Comparison of ENCODE assay signal across 36 mouse cellular contexts in genomic region chr13:117163906-117164305, GRCm38 (mm10). TPM values are rescaled to one million over a fixed set of nuclear protein-coding genes. Genes with fewer than 3 reads are reported as not detected.
"Had no signal": no experiment of that assay in that cellular context is flagged by ENCODE, and none has a peak within 500 bp of the region (broad histone marks: within the 10 kb centered on the region; RNA-seq: fewer than 3 reads in every experiment).

No protein-coding gene starts in this region.

- H3K9ac ChIP-seq: heart, embryonic 12.5 days; heart, embryonic 13.5 days; heart, embryonic 15.5 days; hindbrain, embryonic 12.5 days; hindbrain, embryonic 13.5 days; hindbrain, embryonic 14.5 days; hindbrain, embryonic 15.5 days; intestine, embryonic 15.5 days had no signal

- DNase-seq: heart, adult 18-20 months; heart, adult 2 months; heart, postnatal 10 days; heart, postnatal 14 days; heart, postnatal 36 days; heart, postnatal 4 days; kidney, adult 18-20 months; kidney, adult 2 months; kidney, adult 9 months; kidney, postnatal 14 days; kidney, postnatal 36 days; kidney, postnatal 4 days; layer of hippocampus, adult 9-11 months; layer of hippocampus, postnatal 36 days had no signal

- ATAC-seq: hindbrain, embryonic 16.5 days; hindbrain, postnatal 0 days; inflammation-experienced regulatory T-cells, adult 6 months; intestine, embryonic 15.5 days; intestine, embryonic 16.5 days; intestine, postnatal 0 days had no signal

- H3K36me3 ChIP-seq: heart, embryonic 10.5 days; heart, embryonic 12.5 days; heart, embryonic 13.5 days; heart, embryonic 15.5 days; hindbrain, embryonic 10.5 days; hindbrain, embryonic 12.5 days; hindbrain, embryonic 13.5 days; hindbrain, embryonic 15.5 days; intestine, embryonic 15.5 days had no signal

- H3K4me2 ChIP-seq: heart, embryonic 11.5 days; heart, embryonic 12.5 days; heart, embryonic 13.5 days; heart, embryonic 15.5 days; hindbrain, embryonic 12.5 days; hindbrain, embryonic 13.5 days; hindbrain, embryonic 14.5 days; hindbrain, embryonic 15.5 days; intestine, embryonic 15.5 days had no signal

- H3K4me3 ChIP-seq: heart, adult 2 months; heart, embryonic 10.5 days; heart, embryonic 12.5 days; heart, embryonic 13.5 days; heart, embryonic 15.5 days; hindbrain, embryonic 10.5 days; hindbrain, embryonic 12.5 days; hindbrain, embryonic 13.5 days; hindbrain, embryonic 15.5 days; intestine, embryonic 15.5 days; layer of hippocampus, adult 2 months; left cerebral cortex, adult 2 months had no signal

- H3K27me3 ChIP-seq: heart, embryonic 12.5 days; heart, embryonic 13.5 days; heart, embryonic 15.5 days; hindbrain, embryonic 12.5 days; hindbrain, embryonic 13.5 days; hindbrain, embryonic 15.5 days; intestine, embryonic 15.5 days had no signal

- H3K27ac ChIP-seq: heart, adult 2 months; heart, embryonic 10.5 days; heart, embryonic 13.5 days; heart, embryonic 15.5 days; hindbrain, embryonic 10.5 days; hindbrain, embryonic 12.5 days; hindbrain, embryonic 13.5 days; hindbrain, embryonic 14.5 days; hindbrain, embryonic 15.5 days; hindbrain, postnatal 0 days; intestine, embryonic 15.5 days; layer of hippocampus, adult 2 months; left cerebral cortex, adult 2 months had no signal

- H3K4me1 ChIP-seq: heart, embryonic 10.5 days; heart, embryonic 12.5 days; heart, embryonic 13.5 days; heart, embryonic 15.5 days; hindbrain, embryonic 10.5 days; hindbrain, embryonic 12.5 days; hindbrain, embryonic 13.5 days; hindbrain, embryonic 15.5 days; intestine, embryonic 15.5 days had no signal

- H3K9me3 ChIP-seq: heart, embryonic 10.5 days; heart, embryonic 12.5 days; heart, embryonic 13.5 days; heart, embryonic 15.5 days; hindbrain, embryonic 10.5 days; hindbrain, embryonic 12.5 days; hindbrain, embryonic 13.5 days; hindbrain, embryonic 15.5 days; intestine, embryonic 15.5 days had no signal

RNA-seq across cellular contexts. Expression of gene Gm17509, which starts 57.0 kb away (rescaled TPM):
- polyA plus RNA-seq: heart, adult 2 months; heart, embryonic 14.5 days; heart, embryonic 15.5 days; heart, postnatal 0 days; intestine, embryonic 14.5 days; intestine, embryonic 16.5 days; intestine, postnatal 0 days; kidney, adult 2 months; large intestine, adult 2 months had no signal
